Mouse (Mus musculus) naive thymus-derived CD4-positive, alpha-beta T cell, adult 2 months (primary cell): Measurements from ENCODE around the gene Cfl1.
A peak's percentile ranks its signal among the peaks of the same experiment; 100 is the strongest.

Source experiments
- DNase-seq: peaks from one replicate; pipeline ENCODE4 v3.0.0-alpha.2; 2011; ENCODE audit warnings: low read depth

The Cfl1 gene

DNA sequence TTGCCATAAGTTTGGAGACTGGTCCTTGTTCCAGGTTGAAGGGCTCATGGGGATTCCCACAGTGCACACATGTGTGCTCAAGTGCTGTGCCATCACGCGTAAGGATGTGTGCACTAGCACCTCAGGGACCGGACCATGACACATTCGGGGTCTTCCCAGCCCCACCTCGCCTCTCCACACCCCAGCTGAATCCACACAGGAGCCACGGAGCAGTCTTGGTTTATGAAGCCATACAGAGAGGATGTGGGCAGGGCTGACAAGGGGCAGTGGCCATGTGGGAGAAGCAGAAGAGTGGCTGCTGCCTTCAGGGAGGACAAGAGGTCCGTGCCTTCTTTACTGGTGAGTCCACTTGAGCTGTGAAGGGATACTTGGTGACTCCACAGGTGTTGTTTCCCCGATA, 25.2 kb upstream of the Cfl1 start:
- no peak for DNase-seq

DNA sequence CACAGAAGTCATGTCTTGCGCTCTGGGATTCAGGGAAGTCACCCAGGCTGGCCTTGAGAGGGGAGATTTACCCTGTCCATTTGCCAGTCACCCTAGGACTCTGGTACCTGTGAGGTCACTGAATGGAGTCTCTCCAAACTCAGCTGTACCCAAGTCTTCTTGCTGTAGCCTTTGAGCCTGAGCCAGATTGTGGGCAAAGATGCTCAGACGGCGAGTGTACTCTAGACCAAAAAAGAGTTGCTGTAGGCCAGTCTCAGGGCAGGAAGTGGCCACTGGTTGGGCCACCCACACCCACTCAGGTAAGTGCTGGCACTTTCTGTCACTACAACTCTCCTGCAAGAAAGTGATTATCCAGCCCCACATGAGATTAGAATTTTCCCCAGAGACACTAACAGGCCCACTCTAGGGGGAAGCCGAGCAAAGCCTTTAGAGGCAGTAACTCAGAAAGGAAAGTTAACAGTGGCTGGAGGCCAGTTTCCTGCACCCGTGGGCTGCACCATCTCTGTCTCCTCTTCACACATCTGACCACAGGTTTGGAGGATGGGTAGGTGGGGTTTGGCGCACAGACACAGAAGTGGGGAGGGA, 23.2 kb upstream of the Cfl1 start:
- DNase-seq: no peak

DNA sequence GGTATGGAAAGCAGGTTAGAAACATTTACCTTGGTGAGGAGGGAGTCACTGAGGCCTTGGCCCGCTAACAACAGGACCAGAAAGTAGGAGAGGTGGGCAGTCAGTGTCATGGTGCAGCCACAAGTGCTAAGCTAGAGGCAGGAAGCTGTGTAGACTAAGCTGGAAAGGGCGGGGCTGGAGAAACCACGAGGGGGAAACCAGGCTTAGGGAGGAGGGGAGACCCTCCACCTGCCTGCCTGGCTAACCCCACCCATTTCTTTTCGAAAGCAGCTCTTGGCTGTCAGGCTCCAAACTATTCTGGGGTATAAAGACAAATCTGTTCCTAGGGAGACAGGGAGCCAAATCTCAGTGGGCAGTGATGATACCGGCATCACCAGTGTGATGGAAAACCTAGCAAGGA, 21.9 kb upstream of the Cfl1 start, which contains the start of gene Ctsw:
Gene Ctsw, minus strand, starts transcription at position 134 of the 400 bp plus-strand sequence.
- DNase-seq: peak; percentile 63

DNA sequence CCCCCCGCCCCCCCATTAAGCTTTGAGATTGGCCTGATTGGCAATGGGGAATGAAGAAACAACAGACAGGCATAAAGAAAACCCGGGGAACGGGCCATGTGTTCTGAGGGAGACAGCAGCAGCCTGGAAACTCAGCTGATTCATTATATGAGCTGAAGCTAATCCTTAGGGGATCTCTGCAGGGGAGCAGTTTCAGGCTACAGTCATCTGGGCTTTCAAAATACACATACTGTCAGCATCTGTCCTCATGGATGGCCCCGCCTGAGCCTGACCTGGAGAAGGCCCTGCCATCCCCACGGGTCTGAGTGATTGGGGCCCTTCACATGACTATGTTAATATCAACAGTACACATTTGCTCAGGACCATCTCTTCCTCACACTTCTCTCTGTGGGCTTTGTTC, 18.4 kb upstream of the Cfl1 start:
- no peak for DNase-seq

DNA sequence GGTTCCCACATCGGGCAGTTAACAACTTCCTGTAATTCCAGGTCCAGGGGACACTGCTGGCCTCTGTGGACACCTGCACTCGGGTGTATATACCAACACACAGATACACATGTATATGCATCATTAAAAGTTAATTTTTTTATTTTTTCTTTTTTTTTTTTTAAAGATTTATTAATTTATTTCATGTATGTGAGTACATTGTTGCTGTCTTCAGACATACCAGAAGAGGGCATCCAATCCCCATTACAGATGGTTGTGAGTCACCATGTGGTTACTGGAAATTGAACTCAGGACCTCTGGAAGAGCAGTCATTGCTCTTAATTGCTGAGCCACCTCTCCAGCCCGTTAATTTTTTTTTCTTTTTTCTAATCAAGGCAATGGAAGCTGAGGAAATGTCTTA, 17.4 kb upstream of the Cfl1 start:
- DNase-seq: no peak

DNA sequence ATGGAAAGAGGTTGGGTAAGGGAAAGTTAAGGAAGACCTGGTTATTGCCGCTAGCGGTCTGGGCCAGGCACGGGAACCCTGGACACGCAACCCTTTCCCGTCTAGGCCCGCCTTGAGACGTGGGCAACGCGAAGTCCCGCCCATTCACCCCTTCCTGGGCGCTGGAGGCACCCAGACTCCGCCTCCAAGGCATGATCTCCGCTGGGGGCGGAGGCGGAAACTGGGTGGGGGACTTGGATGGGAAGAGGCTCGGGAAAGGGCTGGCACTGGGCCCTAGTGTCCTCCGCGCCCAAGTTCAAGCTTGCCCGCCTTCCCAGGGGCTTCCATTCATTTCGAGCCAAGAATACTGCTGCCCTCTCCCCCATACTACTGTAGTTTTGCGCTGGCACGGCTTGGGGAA, 16.5 kb upstream of the Cfl1 start, which contains the start of gene Efemp2:
Gene Efemp2, plus strand, starts transcription at position 235 of the 400 bp plus-strand sequence.
- DNase-seq: peak; percentile 53

DNA sequence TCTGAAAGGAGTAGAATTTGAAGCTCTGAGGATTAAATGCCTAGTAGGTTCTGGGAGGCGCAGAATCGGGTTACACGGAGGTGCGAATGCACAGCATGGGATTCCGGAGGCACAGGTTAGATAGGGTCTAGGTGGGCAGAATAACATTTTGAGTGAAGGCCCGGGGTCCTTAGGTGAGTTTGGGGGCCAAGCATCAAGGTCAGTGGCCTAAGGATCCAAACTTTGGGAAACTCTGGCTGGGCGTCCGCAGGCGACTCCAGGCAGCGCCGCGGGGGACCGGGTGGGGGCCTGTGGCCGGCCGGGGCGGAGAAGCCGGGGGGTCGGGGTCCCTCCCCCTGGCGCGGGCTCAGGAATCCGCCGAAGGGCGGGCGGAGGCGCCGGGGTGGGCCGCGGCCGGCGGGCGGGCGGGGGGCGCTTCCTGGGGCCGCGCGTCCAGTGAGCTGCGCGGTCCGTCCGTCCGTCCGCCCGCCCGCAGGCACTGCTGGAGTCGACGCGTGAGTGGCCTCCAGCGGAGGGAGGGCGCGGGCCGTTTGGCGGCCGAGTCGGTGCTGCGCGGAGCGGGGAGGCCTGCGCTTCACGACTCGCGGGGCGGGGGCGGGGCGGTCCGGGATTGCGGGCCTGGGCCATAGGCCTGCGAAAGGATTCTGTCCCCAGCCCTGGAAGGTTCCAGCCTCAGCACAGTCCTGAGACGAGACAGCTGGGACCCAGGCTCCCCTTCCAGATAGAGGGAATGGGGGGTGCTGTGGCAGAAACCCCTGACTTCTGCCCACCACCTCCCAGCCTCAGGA, 15.8 kb upstream of the Cfl1 start:
- no peak for DNase-seq

DNA sequence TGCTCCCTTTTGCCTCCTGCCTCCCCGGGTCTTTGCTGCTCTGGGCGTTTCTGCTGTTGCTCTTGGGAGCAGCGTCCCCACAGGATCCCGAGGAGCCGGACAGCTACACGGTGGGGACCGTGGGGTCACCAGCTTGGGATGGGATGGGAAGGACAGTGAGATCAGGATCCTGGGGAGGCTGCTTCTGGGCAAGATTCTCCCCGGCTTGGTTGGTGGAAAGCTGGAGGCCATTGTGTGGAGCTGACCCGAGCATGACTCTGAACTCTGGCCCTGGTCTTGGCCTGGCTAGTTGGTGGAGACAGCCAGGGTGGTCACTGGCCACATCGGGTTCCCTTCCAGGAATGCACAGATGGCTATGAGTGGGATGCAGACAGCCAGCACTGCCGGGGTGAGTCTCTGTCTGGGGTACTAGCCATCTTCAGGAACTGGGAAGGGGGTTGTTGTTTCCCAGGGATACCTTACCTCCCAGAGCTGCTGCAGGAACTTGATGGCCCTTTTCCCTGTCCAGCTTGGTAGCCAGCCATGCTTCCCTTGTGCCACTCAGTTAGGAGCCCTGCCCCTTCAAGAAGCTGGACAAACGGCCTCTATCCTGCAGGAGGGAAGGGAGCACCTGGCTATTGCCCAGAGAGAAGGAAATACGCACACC, 15.1 kb upstream of the Cfl1 start:
- DNase-seq: no peak

DNA sequence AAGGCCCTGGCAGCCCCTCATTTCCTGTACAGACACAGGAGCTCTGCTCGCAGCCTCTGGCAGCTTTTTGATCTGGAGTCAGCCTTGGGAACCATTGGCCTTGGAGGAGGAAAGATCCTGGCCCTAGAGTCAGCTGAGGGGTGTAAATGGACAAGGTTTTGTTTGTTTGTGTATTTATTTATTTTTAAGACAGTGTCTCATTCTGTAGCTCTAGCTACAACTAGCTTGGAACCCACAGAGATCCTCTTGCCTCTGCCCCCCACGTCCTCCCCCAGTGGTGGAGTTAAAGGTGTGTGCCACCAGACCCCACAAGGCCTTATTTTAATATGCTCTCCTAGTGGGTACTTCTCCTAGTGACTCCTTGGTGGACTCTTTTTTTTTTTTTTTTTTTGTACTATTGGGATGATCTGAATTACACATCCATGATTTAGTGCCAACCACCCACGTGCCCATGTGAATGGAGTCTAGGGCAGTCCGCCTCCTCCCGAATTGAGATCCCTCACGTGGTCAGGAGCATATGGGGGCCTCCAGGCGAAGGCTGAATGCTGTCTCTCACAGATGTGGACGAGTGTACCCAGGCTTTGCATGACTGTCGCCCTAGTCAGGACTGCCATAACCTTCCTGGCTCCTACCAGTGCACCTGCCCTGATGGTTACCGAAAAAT, 13.1 kb upstream of the Cfl1 start:
- no peak for DNase-seq

DNA sequence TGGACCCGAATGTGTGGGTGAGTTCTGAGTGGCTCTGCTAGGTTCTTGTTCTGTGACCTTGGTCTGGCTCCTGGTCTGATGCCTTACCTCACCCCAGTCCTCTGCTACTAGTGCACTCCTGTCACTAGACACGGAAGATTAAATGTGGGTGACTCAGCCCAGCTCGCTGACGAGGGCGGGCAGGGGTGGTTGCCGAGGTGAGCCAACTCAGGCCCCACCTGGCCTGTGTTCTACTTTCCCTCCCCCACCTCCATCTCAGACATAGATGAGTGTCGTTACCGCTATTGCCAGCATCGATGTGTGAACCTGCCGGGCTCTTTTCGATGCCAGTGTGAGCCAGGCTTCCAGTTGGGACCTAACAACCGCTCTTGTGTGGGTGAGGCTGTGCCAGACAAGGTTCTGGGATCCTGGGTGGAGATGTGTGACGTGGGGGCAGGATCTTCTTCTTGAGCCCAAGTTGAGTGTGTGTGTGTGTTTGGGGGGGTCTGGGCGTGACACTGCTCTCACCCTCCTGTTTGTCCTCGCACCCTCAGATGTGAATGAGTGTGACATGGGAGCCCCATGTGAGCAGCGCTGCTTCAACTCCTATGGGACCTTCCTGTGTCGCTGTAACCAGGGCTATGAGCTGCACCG, 12.5 kb upstream of the Cfl1 start:
- no peak for DNase-seq

DNA sequence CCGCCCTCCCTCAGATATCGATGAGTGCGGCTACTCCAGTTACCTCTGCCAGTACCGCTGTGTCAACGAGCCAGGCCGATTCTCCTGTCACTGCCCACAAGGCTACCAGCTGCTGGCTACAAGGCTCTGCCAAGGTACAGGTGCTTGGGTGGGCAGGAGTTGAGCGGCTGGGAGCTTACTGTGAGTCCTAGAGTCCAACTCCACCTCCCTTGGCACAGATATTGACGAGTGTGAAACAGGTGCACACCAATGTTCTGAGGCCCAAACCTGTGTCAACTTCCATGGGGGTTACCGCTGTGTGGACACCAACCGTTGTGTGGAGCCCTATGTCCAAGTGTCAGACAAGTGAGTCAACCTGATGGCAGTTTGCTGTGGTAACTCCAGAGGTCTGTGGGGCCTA, 10.2 kb upstream of the Cfl1 start:
- no peak for DNase-seq

DNA sequence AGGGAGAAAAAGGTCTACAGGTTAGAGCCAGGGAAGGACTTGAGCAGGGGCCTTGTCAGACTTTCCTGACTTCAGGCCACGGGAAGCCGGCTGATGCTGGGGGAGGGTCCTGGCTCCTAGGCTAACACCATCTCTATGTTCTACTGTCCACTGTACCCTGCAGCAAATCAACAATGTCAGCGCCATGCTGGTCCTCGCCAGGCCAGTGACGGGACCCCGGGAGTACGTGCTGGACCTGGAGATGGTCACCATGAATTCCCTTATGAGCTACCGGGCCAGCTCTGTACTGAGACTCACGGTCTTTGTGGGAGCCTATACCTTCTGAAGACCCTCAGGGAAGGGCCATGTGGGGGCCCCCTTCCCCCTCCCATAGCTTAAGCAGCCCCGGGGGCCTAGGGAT, 8.9 kb upstream of the Cfl1 start:
- no peak for DNase-seq

DNA sequence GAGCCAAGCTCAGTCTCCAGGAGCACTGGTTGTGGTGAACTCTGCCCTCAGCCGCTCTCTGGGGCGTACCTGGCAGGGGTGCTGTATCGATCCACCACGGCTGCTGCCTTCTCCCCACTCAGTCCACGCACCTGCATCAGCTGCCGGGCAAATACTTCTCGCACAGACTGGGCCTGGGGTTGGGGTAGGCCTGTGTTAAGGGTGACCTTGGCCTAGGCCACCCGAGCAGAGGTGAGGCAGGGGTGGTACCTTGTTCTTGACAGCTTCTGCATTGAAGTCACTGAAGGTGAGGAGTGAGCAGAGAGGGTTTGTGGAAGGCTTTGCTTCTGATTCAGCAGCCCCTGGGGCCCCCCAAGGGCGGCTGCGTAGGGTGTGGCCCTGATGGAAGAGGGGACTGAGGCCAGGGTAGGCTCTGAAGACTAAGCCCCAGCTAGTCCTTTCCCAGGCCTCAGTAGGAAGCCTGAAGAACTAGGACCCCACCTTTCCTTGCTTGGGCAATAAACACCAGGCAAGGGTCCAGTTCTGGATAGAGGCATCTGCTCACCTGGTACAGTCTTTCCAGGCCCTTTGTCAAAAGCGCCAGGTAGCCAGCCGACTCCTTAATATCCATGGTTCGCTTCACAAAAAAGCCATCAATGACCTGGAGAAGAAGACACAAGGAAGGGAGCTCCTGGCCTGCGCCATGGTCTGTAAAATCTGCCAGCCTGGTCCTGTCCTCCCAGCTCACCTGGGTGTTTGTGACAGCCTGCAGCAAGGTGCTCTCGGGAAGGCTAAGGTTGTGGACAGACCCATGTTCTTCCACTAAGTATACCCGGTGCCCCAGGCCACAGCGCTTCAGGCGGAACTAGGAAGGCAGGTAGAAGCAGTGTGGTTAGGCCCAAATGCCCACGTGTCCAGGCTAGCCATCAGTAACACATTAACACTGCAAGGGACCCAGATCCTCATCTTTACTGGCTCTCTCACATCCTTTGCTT, 6.6 kb upstream of the Cfl1 start:
- no peak for DNase-seq

DNA sequence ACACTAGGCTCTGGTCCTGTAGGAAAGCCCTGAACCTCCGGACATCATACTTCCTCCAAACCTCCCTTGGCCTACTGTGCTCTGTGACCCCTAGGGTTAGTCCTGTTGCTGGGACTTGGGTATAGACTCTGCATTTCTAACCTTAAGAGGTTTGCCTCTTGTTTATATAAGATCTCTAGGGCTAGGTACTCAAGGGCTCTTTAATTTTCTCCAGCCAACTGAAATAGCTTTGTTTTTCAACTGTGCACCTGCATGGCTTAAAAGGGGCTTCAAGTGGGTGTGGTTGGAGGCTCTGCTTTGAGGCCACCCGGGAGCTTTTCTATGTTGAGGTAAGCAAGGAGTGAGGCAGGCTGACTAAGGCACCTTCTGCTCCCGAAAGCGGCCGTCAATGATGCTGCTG, 5.8 kb upstream of the Cfl1 start:
- no peak for DNase-seq

DNA sequence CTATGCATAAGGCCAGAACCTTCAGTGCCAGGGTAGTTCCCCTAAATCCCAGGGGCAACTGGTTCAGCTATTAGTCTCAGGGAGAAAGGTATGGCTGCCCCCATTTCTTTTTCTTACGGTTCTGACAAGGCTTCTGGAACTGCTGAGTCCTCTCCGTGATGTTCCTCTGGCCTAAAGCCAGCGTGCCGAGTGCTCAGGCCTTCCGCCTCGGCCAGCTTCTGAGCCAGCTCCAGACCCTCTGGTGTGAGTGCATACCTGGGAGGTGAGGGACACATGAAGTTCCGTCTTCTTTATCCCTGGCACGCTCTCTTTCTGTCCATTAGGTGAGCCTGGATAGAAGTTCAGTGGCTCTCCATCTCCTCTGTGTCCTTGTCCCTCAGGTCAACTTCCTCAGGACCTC, 4.9 kb upstream of the Cfl1 start:
- no peak for DNase-seq

DNA sequence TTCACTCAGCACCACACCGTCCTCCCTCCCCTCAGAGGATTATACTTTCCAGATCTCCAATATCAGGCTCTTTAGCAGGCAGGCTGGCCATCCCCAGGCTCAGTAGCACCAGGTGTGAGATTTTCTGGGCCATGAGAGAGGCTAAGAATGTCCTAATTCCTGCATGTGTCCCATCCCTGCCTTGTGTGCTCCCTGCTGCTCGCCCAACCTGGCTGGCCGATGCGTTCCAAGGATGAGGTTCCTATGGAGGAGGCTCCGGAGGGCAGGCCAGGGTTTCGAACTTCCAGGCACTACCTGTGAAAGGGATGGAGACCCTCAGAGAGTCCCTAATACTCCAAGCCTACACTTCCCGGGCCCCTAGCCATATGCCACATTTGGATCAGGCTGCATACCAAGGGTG, 4.4 kb upstream of the Cfl1 start:
- no peak for DNase-seq

DNA sequence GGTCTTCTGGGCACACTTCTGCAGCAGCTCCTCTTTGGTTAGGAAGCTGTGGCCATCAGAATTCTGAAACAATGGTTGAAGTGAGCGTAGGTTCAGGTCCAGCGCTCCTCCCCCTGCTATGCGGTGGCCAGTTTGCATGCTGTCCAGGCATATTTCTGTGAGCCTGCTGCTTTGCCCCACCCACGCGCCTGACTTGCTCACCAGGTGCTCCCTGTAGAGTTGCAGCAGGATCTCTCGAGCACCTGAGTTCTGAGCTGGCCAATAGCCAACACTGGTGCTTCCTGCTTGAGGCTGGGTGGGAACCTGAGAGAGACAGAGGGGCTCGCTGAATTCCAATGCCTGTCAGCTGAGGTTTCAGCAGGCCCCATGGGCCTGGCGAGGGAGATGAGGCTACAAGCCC, 4.0 kb upstream of the Cfl1 start:
- DNase-seq: no peak

DNA sequence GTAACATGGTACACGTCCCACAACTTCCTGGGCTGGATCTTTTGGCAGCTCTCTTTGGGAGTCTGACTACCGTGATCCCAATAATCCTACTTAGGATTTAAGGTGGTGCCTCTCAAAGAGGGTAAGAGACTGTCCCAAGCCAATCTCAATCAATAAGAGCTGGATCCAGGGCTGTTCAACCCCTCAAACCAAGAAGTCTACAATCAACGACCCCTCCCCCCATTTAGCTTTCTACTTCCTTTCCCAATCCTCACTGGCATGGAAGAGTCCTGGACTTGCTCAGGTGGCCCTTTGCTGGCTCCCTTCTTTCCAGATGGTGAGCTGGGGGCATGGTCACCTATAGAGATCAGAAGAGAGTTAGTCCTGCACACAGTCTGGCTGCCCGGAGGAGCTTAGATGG, 3.5 kb upstream of the Cfl1 start:
- DNase-seq: no peak

DNA sequence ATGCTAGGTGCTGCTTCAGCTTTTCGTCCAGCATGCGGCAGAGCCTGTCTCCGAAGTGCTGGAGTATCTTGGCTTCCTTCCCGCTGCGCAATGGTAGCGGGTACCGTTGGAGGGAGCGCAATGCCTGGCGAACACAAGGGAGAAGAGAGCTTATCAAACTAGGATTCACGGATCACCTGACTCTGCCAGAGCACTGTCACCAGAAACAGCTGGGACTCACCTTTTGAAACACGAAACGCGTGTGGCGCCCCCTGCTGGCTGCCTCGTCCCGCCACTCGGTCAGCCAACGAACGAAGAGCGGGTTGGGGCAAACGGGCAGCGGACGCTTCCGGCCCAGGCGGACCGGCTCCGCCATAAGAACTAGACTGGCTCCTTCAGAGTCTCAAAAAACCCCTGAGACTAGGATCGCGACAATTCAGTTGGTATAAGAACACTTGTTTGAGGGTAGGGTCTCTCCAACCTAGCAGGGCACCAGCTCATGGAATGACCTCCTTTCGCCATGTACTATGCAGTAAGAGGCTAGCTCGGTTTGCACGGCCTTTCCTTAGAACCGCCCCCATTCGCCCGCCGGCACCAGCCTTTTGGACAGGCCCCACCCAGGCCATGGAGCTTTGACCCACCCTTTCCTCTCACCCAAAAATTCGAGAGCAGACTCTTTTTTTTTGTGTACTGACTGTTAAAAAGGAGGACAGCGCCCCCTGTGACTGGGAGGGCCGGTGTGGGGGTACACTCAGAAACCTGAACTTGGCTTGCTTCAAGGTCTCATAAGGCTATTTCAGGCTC, 2.3 kb upstream of the Cfl1 start, which contains the start of gene Mus81:
Gene Mus81, minus strand, starts transcription at position 635 of the 783 bp plus-strand sequence.
- DNase-seq: peak; percentile 97

DNA sequence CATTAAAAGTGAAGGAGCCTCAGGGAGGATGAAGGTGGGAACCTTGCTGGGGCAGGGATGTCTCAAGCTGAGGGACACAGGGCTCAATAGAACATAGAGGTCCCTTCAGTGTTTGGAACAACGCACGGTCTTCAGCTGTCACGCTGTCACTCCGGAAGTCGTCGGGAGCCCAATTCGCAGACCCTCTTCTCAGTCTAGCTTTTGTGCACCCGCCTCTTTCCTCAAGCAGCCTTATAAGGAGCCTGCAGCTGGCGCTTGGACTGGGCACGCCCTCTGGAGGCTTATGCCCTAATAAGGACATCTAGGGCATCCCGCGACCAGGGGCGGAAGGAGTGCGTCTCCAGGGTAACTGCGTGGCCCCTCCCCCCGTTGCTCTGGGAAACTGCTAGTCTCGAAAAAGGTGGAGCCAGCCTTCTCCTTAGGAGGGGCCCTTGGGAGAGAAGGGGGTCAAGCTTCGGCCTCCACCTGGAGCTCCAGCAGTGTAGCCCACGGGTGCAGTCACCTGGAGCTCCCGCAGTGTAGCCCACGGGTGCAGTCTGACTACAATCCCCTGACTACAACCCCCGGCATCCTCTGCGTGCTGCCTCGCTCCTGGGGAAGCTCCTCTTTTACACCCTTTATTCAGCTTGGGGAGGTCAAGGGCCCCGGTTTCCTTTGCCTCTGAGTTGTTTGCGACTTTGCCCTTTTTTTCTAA, 1.2 kb upstream of the Cfl1 start:
- DNase-seq: peak; percentile 96
